Mouse (Mus musculus): ENCODE measurements around the gene Cyp26b1.

GRCm38 (mm10) chr6:84537611-84538197 is 56.0 kb downstream of the Cyp26b1 start:
- no peak for TF ChIP-seq POLR2A (IDR thresholded peaks at IDR 0.05; ENCODE audit: borderline replicate concordance, control insufficient read depth, low read depth, low read length)
- TF ChIP-seq CTCF (IDR thresholded peaks at IDR 0.05; ENCODE audit: control insufficient read depth, insufficient read depth, low read length) = no peak
